Mouse (Mus musculus) stomach, postnatal 0 days (tissue): Measurements from ENCODE around the gene Midn.

Experiments used
- CTCF ChIP-seq: IDR thresholded peaks from 2 replicates; pipeline ENCODE4 v1.5.1; 2016; ENCODE audit warnings: antibody characterized with exemption, low read depth, mild to moderate bottlenecking, moderate library complexity
- EP300 ChIP-seq: optimal IDR thresholded peaks from 2 replicates; pipeline ENCODE3; 2016; ENCODE audit warnings: antibody characterized with exemption

GRCm38 (mm10) chr10:80153713-80154112, 5.6 kb downstream of the Midn start:
- TF ChIP-seq CTCF (no peak), EP300 (no peak)
